Mouse (Mus musculus) spleen, adult 18-20 months (tissue): ENCODE data around the gene Rbm15b.

Source experiments
- DNase-seq, 2 experiments: peaks; one replicate each; pipeline ENCODE4 v3.0.0; 2022; ENCODE audit warnings: mixed read lengths in 2 of 2

Rbm15b gene

GRCm38 (mm10) chr9:106884306-106884705, 2.9 kb downstream of the Rbm15b start:
- DNase-seq = no peak

- no peak for DNase-seq
Observed at GRCm38 (mm10) chr9:106883085-106883484, 4.1 kb downstream of the Rbm15b start.

DNA sequence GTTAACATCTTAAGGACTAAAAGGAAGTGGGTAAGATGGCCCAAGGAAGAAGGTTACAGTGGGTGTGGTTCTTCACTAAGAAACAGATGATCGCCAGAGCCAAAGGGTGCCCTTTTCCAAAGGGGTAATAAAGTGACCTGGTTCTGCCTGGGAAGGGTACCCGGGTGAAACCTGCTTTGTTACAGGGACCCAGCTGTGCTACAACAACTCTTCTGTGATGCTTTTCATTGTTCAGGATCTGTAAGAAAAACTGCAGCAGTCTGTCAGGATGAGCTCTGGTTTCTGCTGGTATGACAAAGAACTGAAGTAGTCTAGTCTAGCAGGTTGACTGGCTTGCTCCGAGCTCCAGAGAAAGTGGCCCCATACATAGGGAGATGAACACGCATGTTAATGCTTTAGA, 5.1 kb downstream of the Rbm15b start:
- DNase-seq = no peak

- DNase-seq = no peak
Observed at GRCm38 (mm10) chr9:106881071-106881755, 6.0 kb downstream of the Rbm15b start.

GRCm38 (mm10) chr9:106879471-106879870, 7.8 kb downstream of the Rbm15b start:
- DNase-seq = no peak

GRCm38 (mm10) chr9:106876666-106877065, 10.6 kb downstream of the Rbm15b start:
- no peak for DNase-seq

DNA sequence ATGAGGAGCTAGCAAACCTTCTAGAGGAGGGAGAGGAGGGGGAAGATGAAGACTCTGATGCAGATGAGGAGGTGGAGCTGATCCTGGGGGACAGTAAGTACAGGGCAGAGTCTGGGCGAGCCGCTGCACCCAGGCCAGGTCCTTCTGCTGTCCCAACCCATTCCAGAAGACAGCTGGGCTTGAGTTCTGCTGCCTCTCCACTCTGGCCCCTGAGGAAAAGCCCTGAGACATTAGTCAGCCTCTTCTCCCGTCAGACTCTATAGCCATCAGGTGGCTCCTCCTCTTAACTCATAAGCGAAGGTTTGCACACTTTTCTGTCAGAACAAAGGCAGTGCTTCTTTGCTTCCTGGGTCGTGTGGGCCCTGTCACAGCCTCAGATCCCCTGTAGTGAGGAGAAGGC, 13.0 kb downstream of the Rbm15b start:
- DNase-seq = no peak

DNA sequence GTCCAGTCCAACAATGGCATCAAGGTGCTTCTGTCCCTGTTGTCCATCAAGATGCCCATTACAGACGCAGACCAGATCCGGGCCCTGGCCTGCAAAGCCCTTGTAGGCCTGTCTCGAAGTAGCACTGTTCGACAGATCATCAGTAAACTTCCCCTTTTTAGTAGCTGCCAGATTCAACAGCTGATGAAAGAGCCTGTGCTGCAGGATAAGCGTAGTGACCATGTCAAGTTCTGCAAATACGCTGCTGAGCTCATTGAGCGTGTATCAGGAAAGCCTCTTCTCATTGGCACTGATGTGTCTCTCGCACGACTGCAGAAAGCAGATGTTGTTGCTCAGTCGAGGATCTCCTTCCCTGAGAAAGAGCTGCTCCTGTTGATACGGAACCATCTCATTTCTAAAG, 29.2 kb downstream of the Rbm15b start:
- no peak for DNase-seq

GRCm38 (mm10) chr9:106856664-106857063, 30.6 kb downstream of the Rbm15b start:
- no peak for DNase-seq

- DNase-seq = no peak
Observed at GRCm38 (mm10) chr9:106842800-106843199, 44.4 kb downstream of the Rbm15b start.

GRCm38 (mm10) chr9:106840569-106840968, 46.7 kb downstream of the Rbm15b start:
- DNase-seq = no peak
